Mouse (Mus musculus) effector memory CD4-positive, alpha-beta T cell, adult 5 months (primary cell): ENCODE measurements around the gene Otop2. TPM values are rescaled to one million over a fixed set of nuclear protein-coding genes. Genes with fewer than 3 reads are reported as not detected.

Experiments used
- polyA plus RNA-seq: library from polyadenylated mRNA; unstranded; fragments of 100-300 nt; shearing (Covaris generic); gene quantifications from one replicate; pipeline ENCODE4 v1.2.1, GENCODE M21; 2017

Gene Otop2
- polyA plus RNA-seq: not detected

DNA sequence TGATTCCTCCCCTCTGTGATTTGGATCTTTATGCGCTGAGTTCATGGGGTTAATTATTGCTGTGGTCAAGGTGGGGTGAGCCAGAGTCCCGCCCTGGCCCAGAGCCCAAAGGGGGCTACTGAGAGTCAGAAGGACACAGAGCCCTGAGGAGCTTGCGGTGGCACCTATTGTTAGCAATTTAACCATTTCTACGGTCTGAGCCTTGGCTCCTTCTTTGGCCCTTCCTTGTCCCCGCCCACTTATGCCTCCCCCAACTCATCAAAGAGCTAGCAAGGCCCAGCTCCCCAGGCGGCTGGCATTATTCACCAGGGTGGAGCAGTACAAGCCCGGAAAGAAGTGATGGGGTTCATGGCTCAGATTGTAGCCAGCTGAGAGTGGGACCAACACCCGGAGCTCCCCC, at the start of gene Otop2:
Gene Otop2 (plus strand): TSS at position 301 of the 400 bp plus-strand sequence.

DNA sequence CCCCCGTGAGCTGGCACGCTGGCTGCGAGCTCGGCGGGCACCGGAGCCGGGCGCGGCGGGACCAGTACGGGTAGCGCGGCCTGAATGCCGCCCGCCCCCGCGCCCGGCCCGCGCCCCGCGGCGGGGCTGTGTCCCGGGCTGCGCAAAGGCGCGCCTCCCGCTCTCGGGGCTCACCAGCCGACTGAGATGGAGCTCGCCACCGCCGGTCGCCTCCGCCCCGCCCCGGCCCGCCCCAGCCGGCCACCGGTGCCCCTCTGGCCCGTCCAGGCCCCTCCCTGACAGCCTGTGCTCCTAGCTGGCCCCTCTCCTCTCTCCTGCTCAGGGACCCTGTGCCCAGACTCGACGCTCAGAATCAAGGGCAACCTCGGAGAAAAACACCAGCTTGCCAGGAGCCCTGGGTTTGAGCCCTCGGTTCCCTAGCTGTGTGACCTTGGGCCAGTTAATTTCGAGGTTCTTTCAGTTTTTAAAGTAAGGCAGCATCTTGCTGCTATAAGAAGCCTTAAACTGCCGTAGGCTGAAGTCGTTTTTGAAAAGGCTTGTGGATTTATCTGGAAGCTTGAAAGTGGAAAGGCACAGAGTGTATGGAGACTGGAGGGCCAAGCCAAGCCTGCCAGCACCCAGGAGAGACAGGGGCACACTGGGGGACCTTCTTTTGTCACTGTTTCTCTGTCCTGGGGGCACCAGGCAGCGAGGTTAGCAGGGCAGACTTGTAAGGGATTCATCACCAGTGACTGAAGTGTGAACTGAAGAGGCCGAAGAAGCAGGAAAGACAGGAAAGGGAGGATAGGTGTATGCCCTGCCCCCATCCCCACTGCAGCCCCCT, 39.7 kb upstream of the Otop2 start, which contains the start of gene Grin2c:
Gene Grin2c (minus strand): TSS at position 183 of the 823 bp plus-strand sequence.

DNA sequence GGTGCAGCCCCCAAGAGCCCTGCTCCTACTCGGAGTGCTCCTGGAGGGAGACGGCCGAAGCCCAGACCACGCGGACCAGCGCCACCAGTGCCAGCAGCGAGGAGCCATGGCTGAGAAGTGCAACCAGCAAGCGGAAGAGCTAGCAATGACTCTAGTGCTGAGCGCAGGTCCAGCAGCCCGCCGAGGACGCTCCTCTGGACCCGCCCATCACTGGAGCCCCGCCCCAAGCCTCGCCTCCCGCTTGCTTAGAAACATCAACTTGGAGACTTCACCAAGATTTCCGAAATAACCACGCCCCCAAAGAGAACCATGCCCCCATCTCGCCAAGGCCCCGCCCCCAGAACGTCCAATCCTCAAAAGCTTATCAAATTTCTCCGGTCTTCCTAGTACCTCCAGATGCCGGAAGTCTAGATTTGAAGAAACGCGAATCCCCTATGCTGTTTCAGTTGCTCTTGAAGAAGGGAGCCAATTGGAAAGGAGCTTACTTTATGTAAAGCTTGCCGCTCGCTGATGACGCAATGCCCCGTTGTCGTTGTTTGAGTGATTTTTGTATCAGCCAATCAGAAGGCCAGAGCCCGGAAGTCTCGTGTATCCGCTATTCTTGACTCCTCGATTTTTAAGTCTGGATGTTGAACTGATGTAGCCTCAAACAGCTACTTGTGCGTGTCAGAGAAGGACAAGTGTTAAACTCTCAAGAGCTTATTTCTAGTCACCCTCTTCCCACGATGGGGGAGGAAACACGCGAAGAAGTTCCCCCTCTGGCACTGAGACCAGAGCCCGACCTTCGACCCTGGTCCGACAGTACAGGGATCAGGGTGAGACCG, 30.0 kb upstream of the Otop2 start, which contains the start of gene Fdxr:
Gene Fdxr (minus strand): TSS at position 271 of the 824 bp plus-strand sequence.

DNA sequence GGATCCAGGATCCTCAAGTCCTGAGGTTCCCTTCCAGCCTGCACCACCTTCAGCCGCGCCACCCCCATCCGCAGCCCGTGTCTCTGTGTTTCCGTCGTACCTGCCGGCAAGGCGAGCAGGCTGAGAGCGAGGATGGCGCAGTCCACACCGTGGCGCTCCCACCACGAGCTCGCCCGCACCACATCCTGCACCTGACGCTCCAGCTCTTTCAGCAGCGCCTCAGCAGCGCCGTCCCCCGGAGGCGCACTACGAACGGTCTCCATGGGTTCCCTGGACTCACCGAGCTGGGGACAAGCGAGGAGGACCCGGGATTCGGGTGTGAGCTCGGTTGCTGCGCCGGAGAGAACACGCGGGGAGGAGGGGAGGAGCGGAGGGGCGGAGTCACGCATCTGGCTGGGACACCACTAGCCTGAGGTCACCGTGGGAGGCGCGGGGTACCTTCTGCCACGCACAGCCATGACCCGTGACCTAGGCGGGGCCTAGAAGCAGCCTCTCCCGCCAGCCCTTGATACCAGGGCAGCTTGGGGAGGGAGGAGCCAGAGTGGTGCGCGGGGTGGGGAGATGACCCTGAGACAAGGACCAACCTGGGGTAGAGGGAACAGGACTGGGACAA, 9.6 kb upstream of the Otop2 start, which contains the start of gene Fads6:
Gene Fads6 (minus strand): TSS at position 450 of the 613 bp plus-strand sequence.

DNA sequence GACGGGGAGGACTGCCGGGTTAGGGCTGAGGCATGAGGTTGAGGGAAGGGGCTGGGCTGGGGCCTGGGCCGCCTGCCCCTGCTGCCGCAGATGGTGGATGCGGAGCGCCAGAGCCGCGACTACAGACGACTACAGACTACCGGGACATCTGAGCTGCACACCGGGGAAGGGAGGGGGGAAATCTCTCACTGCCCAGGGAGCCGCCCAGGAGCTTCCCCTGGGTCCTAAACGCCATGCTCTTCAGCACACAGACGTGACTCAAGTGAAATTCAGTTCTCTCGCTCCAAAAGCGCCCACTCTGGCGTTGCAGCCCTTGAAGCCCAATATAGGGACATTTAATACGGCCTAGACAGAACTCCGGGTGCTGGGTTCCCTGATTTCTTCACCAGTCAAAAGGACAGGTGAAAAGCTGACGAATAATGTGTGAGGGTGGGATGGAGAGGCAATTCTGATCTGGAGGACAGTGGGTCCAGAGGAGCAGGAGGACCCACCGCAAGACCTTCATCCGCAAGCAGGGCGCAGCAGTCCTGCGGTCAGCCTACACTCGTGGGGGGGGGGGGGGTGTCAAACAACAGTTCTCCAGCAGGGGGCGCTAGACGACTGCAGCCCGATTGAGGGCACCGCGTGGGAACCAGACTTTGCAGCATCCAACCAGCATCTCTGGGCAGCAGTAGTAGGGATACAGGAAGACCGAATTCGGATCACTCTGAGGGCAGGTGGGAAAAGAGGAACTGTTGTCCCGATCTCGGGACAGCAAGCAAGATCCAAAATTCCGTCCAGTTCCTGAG, 15.1 kb downstream of the Otop2 start, which contains the start of gene Ush1g:
Gene Ush1g (minus strand): TSS at position 136 of the 788 bp plus-strand sequence.

DNA sequence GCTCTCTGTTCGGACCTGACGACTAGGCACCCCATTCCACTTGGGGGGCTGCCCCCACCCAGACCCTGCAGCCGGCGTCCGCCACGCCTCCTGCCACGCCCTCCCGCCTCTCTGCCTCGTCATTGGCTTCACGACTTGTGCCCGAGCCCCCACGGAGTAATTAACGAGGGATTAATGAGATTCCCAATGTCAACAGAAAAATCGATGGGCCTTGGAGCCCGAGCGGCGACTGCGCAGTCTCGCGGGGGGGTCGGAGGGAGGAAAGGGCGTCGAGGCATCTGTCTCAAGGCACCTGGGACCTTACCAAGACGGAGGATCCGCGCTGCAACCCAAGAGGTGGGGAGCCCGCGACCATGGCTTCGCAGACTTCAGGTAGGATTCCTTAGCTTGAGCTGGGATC, 27.6 kb downstream of the Otop2 start, which contains the start of gene Otop3:
Gene Otop3 (plus strand): TSS at position 201 of the 400 bp plus-strand sequence.

DNA sequence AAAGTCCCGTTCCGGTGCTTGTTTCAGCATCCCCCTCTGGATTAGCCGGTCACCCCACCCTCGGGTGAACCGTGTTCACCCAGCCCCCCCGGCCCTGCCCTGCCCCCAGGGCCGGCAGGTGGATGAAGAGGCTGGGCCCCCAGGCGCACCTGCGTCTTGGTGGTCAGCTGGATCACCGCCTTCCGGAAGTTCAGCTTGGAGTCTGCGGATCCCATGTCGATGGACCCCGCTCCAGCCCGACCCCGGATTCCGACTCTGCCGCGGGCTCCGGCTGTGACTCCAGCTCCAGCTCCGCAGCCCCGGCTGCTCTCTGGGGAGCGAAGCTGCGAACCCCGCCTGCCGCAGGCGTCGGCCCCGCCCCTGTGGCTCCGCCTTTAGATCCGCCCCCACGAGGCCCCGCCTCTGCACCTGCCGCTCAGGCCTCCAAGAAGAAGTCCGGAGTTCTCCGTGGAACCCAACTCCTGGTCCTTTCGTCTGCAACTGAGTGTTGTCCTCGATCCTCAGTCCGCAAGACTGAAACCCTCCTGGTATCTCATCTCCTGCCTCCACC, 60.5 kb downstream of the Otop2 start, which contains the start of gene Hid1:
Gene Hid1 (minus strand): TSS at position 362 of the 550 bp plus-strand sequence.

Other genes with a start within 250 kb of the Otop2 start
- gene Cd300e, start 245.0 kb upstream of the Otop2 start, polyA plus RNA-seq: not detected
- gene Rab37, start 215.7 kb upstream of the Otop2 start, polyA plus RNA-seq: 73.7 TPM
- 0.52 TPM for gene Cd300lf, start 173.2 kb upstream of the Otop2 start, polyA plus RNA-seq
- 179 TPM for gene Slc9a3r1, start 143.8 kb upstream of the Otop2 start, polyA plus RNA-seq
- 11.8 TPM for gene Tmem104, start 119.7 kb upstream of the Otop2 start, polyA plus RNA-seq
- 7.1 TPM for gene Nat9, start 119.3 kb upstream of the Otop2 start, polyA plus RNA-seq
- gene Grin2c, start 39.9 kb upstream of the Otop2 start, polyA plus RNA-seq: not detected
- gene Fdxr, start 30.1 kb upstream of the Otop2 start, polyA plus RNA-seq: 16.6 TPM
- gene Fads6, start 9.5 kb upstream of the Otop2 start, polyA plus RNA-seq: 0.30 TPM
- gene Ush1g, start 14.9 kb downstream of the Otop2 start, polyA plus RNA-seq: not detected
- gene Otop3, start 27.6 kb downstream of the Otop2 start, polyA plus RNA-seq: not detected
- 30.6 TPM for gene Hid1, start 60.6 kb downstream of the Otop2 start, polyA plus RNA-seq
- gene Cdr2l, start 74.8 kb downstream of the Otop2 start, polyA plus RNA-seq: 0.14 TPM
- 83.7 TPM for gene Mrpl58, start 96.6 kb downstream of the Otop2 start, polyA plus RNA-seq
- gene Atp5h, start 112.8 kb downstream of the Otop2 start, polyA plus RNA-seq: 522 TPM
- 82.3 TPM for gene Kctd2, start 113.0 kb downstream of the Otop2 start, polyA plus RNA-seq
- not detected for gene Trim80, start 133.4 kb downstream of the Otop2 start, polyA plus RNA-seq
- gene Slc16a5, start 155.3 kb downstream of the Otop2 start, polyA plus RNA-seq: 3.4 TPM
- gene Armc7, start 168.5 kb downstream of the Otop2 start, polyA plus RNA-seq: 49.9 TPM
- gene Nt5c, start 184.7 kb downstream of the Otop2 start, polyA plus RNA-seq: 176 TPM
- 321 TPM for gene Jpt1, start 207.2 kb downstream of the Otop2 start, polyA plus RNA-seq
- 633 TPM for gene Sumo2, start 229.1 kb downstream of the Otop2 start, polyA plus RNA-seq